Mouse (Mus musculus) right cerebral cortex, adult 18-20 months (tissue): ENCODE data around the gene Wdr59.

Source experiments
- DNase-seq: peaks from one replicate; pipeline ENCODE4 v3.0.0; 2022; ENCODE audit warnings: mixed read lengths

Wdr59 gene

GRCm38 (mm10) chr8:111521713-111522429 is at the start of gene Wdr59:
Gene Wdr59 (minus strand): TSS chr8:111522092.
- peak; percentile 98 for DNase-seq

GRCm38 (mm10) chr8:111571661-111572060 is 49.8 kb upstream of the Wdr59 start:
- no peak for DNase-seq

- DNase-seq: no peak
Measured at GRCm38 (mm10) chr8:111570432-111570831, 48.5 kb upstream of the Wdr59 start.

GRCm38 (mm10) chr8:111569926-111570325 is 48.0 kb upstream of the Wdr59 start:
- DNase-seq: no peak

GRCm38 (mm10) chr8:111568029-111568428 is 46.1 kb upstream of the Wdr59 start:
- no peak for DNase-seq

GRCm38 (mm10) chr8:111567571-111567970 is 45.7 kb upstream of the Wdr59 start:
- DNase-seq: no peak

- DNase-seq: no peak
Measured at GRCm38 (mm10) chr8:111566326-111566725, 44.4 kb upstream of the Wdr59 start.

GRCm38 (mm10) chr8:111565784-111566191 is 43.9 kb upstream of the Wdr59 start:
- no peak for DNase-seq

- no peak for DNase-seq
Measured at GRCm38 (mm10) chr8:111564093-111564492, 42.2 kb upstream of the Wdr59 start.

- no peak for DNase-seq
Measured at GRCm38 (mm10) chr8:111563687-111564086, 41.8 kb upstream of the Wdr59 start.

- DNase-seq: no peak
Measured at GRCm38 (mm10) chr8:111563075-111563474, 41.2 kb upstream of the Wdr59 start.

GRCm38 (mm10) chr8:111562274-111562803 is 40.4 kb upstream of the Wdr59 start:
- DNase-seq: no peak

GRCm38 (mm10) chr8:111561824-111562223 is 39.9 kb upstream of the Wdr59 start:
- DNase-seq: peak; percentile 42

GRCm38 (mm10) chr8:111551511-111552130 is 29.7 kb upstream of the Wdr59 start:
- no peak for DNase-seq

- DNase-seq: no peak
Measured at GRCm38 (mm10) chr8:111550002-111550870, 28.3 kb upstream of the Wdr59 start.

GRCm38 (mm10) chr8:111548201-111548600 is 26.3 kb upstream of the Wdr59 start:
- no peak for DNase-seq

- DNase-seq: peak; percentile 65
Measured at GRCm38 (mm10) chr8:111547144-111547543, 25.3 kb upstream of the Wdr59 start.

GRCm38 (mm10) chr8:111545406-111546156 is 23.7 kb upstream of the Wdr59 start:
- no peak for DNase-seq

GRCm38 (mm10) chr8:111543712-111544380 is 22.0 kb upstream of the Wdr59 start:
- no peak for DNase-seq

GRCm38 (mm10) chr8:111539422-111540076 is 17.7 kb upstream of the Wdr59 start:
- DNase-seq: peak; percentile 15

GRCm38 (mm10) chr8:111538194-111538593 is 16.3 kb upstream of the Wdr59 start:
- no peak for DNase-seq
